Mouse (Mus musculus): Measurements from ENCODE around the gene Fbxo45.

Fbxo45 gene

GRCm38 (mm10) chr16:32202681-32203080, 44.3 kb downstream of the Fbxo45 start:
- DNase-seq (ENCODE audit: low spot score), result peak; percentile 14

- no peak for DNase-seq (ENCODE audit: low spot score)
These were observed 46.0 kb downstream of the Fbxo45 start for GRCm38 (mm10) chr16:32201004-32201325.

DNA sequence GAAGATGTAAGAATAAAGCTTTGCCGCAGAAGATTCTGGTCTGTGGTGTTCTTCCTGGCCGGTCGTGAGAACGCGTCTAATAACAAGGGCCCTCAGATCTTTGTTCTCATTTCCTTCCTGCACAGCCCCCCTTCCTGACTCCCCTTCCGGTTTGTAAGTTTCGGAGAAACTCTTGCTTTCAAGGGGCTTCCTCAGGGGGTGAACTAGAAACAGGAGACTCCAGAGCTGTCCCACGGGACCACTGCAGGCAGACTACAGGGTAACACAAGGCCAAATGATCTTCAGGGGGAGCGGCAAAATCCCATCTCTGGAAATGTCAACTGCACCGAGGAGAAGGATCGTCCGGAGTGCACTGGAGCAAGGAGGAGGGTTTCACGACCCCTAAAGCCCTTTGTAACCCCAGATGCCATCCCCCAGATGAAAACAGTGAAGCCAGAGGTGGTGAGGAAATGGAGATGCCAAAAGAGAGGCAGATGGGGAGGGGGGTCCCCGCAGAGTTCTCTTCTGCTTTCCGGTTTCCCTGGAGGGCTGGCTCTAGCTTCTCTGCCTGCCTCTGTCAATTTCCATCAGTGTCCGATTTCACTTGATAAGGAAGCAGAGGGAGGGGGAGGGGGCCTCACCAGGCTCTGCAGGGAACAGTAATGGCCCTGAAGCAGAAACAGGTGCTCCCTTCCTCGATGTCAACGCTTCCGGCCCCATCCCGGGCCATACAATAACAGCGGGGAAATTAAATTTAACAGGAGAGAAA, 46.5 kb downstream of the Fbxo45 start:
- DNase-seq (ENCODE audit: low spot score), result no peak

DNA sequence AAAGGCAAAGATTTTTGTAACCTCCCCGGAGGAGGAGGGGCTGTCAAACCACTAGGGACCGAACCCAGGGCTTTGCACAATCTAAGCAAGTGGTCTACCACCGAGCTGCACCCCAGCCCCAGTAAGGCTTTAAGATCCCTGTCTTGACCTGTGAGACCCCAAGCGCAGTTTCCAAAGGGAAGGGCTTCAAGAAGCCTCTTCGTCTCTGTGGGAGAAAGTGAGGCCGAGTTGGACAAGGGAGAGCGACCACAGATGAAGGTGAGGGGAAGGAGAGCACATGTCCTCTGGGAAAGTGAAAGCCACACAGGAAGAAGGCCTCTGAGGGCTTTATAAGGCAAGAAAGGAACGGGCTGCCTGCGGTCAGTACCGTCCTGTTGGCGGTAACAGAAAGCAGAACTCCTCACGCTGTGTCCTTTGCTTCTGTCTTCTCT, 56.9 kb downstream of the Fbxo45 start:
- DNase-seq (ENCODE audit: low spot score), result no peak

GRCm38 (mm10) chr16:32189109-32189508, 57.8 kb downstream of the Fbxo45 start:
- no peak for DNase-seq (ENCODE audit: low spot score)

- no peak for DNase-seq (ENCODE audit: low spot score)
These were observed 60.9 kb downstream of the Fbxo45 start for GRCm38 (mm10) chr16:32186056-32186455.
